Comparison of ENCODE assay signal across 12 mouse cellular contexts in genomic region chr7:83745065-83745412, GRCm38 (mm10). TPM values are rescaled to one million over a fixed set of nuclear protein-coding genes. Genes with fewer than 3 reads are reported as not detected.
A peak's percentile ranks its signal among the peaks of the same experiment; 100 is the strongest.
DNase-seq lines count a peak whose midpoint lies in the region; ATAC-seq and TF ChIP-seq lines count a peak whose summit lies in the region.
"Had no signal": no experiment of that assay in that cellular context is flagged by ENCODE, and none has a peak within 500 bp of the region (broad histone marks: within the 10 kb centered on the region; RNA-seq: fewer than 3 reads in every experiment).

No protein-coding gene starts in this region.

- no peak for TF ChIP-seq CTCF in lung, adult 2 months (IDR thresholded peaks at IDR 0.05; ENCODE audit: insufficient read depth, low read length)
- no peak for TF ChIP-seq CTCF in midbrain, postnatal 0 days (IDR thresholded peaks at IDR 0.05)

- H3K27ac ChIP-seq in heart, embryonic 14.5 days (replicated peaks in 1 of 2; ENCODE audit: control insufficient read depth in 1 of 2, insufficient read depth in 1 of 2, low read depth in 2 of 2, low read length in 2 of 2) = peak overlapping the region; percentile 24 to 43
- no peak overlapping the region for H3K27ac ChIP-seq in midbrain, postnatal 0 days (ENCODE audit: low read depth, low read length)

- whole genome bisulfite sequencing in lung, adult 2 months = 54% methylated on average over 9 of the region's 9 CpGs
- 62% methylated on average over 9 of the region's 9 CpGs for WGBS in heart, embryonic 14.5 days
- 76% methylated on average over 9 of the region's 9 CpGs for WGBS in midbrain, postnatal 0 days

- peak overlapping the region; percentile 64 for H3K4me2 ChIP-seq in heart, embryonic 14.5 days (ENCODE audit: low read length)
- peak overlapping the region; percentile 32; the same call in 1 of the 2 replicates for H3K4me2 ChIP-seq in midbrain, postnatal 0 days (ENCODE audit: low read depth, low read length, poor library complexity, severe bottlenecking)

- no peak for TF ChIP-seq POLR2A in lung, adult 2 months (IDR thresholded peaks at IDR 0.05; ENCODE audit: borderline replicate concordance, extremely low read depth, low read depth, low read length)

- DNase-seq in cerebellum, postnatal 25 days = peak; percentile 45 to 48
- DNase-seq in cerebellum, adult 11-12 months = no peak
- no peak for DNase-seq in lung, adult 2 months
- DNase-seq in lung, postnatal 25 days (ENCODE audit: low spot score) = no peak
- no peak for DNase-seq in midbrain, postnatal 0 days (ENCODE audit: low spot score)
- no peak for DNase-seq in embryo, embryonic 11 days
- DNase-seq: kidney, adult 9 months; left cerebral cortex, postnatal 4 days had no signal

- H3K4me3 ChIP-seq in lung, adult 2 months (replicated peaks; ENCODE audit: extremely low read depth, low read depth, low read length) = peak overlapping the region; percentile 48
- H3K4me3 ChIP-seq in heart, embryonic 14.5 days (ENCODE audit: control insufficient read depth in 1 of 2, insufficient read depth in 1 of 2, low read depth in 1 of 2, low read length in 2 of 2) = peak overlapping the region; percentile 17 to 22; a peak in 3 of 4 replicates
- H3K4me3 ChIP-seq in midbrain, postnatal 0 days (ENCODE audit: low read depth, low read length) = no peak overlapping the region

- no peaks in the 10 kb centered on the region for H3K9me3 ChIP-seq in heart, embryonic 14.5 days (ENCODE audit: control insufficient read depth, low read length)
- H3K9me3 ChIP-seq in midbrain, postnatal 0 days (ENCODE audit: low read length) = no peaks in the 10 kb centered on the region

- H3K9ac ChIP-seq in heart, embryonic 14.5 days (ENCODE audit: low read length) = peak overlapping the region; percentile 31; the same call in 1 of the 2 replicates
- no peak overlapping the region for H3K9ac ChIP-seq in midbrain, postnatal 0 days (replicated peaks; ENCODE audit: low read length, poor library complexity, severe bottlenecking)

- ATAC-seq in heart, embryonic 14.5 days (ENCODE audit: insufficient number of reproducible peaks, insufficient read depth, low FRiP score, low read depth) = no peak; the same call in 1 of the 2 replicates
- peak; percentile 31; the same call in 1 of the 2 replicates for ATAC-seq in midbrain, postnatal 0 days (ENCODE audit: low FRiP score)
- ATAC-seq in activated CD4-positive, CD25-positive, alpha-beta regulatory T cell, adult 4 months = no peak

- no peaks in the 10 kb centered on the region for H3K36me3 ChIP-seq in heart, embryonic 14.5 days (ENCODE audit: control insufficient read depth, insufficient read depth, low read length)
- no peaks in the 10 kb centered on the region for H3K36me3 ChIP-seq in midbrain, postnatal 0 days (ENCODE audit: insufficient read depth, low read length)

- no peaks in the 10 kb centered on the region for H3K4me1 ChIP-seq in lung, adult 2 months (ENCODE audit: control insufficient read depth, insufficient read depth, low read length)
- peaks cover 12 to 19% of the 10 kb centered on the region in 2 experiments for H3K4me1 ChIP-seq in heart, embryonic 14.5 days (ENCODE audit: control insufficient read depth in 2 of 2, insufficient read depth in 2 of 2, low read length in 2 of 2)
- H3K4me1 ChIP-seq in midbrain, postnatal 0 days (ENCODE audit: insufficient read depth, low read length) = peaks cover 10% of the 10 kb centered on the region; the same call in 1 of the 2 replicates

- H3K27me3 ChIP-seq in heart, embryonic 14.5 days (ENCODE audit: control insufficient read depth, insufficient read depth, low read length) = no peaks in the 10 kb centered on the region
- H3K27me3 ChIP-seq in midbrain, postnatal 0 days (ENCODE audit: insufficient read depth, low read length) = no peaks in the 10 kb centered on the region

RNA-seq across cellular contexts. Expression of gene Il16, which starts 0.5 kb away (rescaled TPM):
- 12.0 and 15.7 TPM in 2 replicates for polyA plus RNA-seq in lung, adult 2 months (2012; rRNA removed)
- polyA plus RNA-seq in heart, embryonic 14.5 days (2014; fragmentation: Nextera tagmentation; extraction: Ambion mirVana) = 3.2 and 4.4 TPM in 2 replicates
- 0.99 and 1.7 TPM in 2 replicates for total RNA-seq in midbrain, postnatal 0 days (2014; rRNA removed)
- polyA plus RNA-seq in midbrain, postnatal 0 days (2015; fragmentation: Nextera tagmentation; extraction: Ambion mirVana) = 0.85 and 1.0 TPM in 2 replicates
- 100 to 1,000 TPM; 257 to 297 TPM for polyA plus RNA-seq in activated CD4-positive, CD25-positive, alpha-beta regulatory T cell, adult 4 months (2017; shearing (Covaris generic))

RNA-seq across cellular contexts. Expression of gene Cfap161, which starts 49.6 kb away (rescaled TPM):
- polyA plus RNA-seq in lung, adult 2 months (2012; rRNA removed) = 2.3 and 3.3 TPM in 2 replicates
- 3.3 TPM in 2 replicates for polyA plus RNA-seq in heart, embryonic 14.5 days (2014; fragmentation: Nextera tagmentation; extraction: Ambion mirVana)
- 2.0 and 2.3 TPM in 2 replicates for total RNA-seq in midbrain, postnatal 0 days (2014; rRNA removed)
- 2.1 and 2.9 TPM in 2 replicates for polyA plus RNA-seq in midbrain, postnatal 0 days (2015; fragmentation: Nextera tagmentation; extraction: Ambion mirVana)
- polyA plus RNA-seq in activated CD4-positive, CD25-positive, alpha-beta regulatory T cell, adult 4 months (2017; shearing (Covaris generic)) = not detected
- total RNA-seq: common myeloid progenitor, adult 5-6 weeks; monocyte, adult 5-6 weeks had no signal

Comparison
In these comparisons a context has a peak if more than half of its experiments do, and no peak if none do; other contexts are left out.
1. DNase-seq: peak in cerebellum, postnatal 25 days (2 of 2); none in cerebellum, adult 11-12 months (single experiment), lung, adult 2 months (single experiment), lung, postnatal 25 days (single experiment), midbrain, postnatal 0 days (single experiment) and embryo, embryonic 11 days (single experiment).
2. RNA of gene Il16, which starts 0.5 kb away (polyA plus RNA-seq): 257 to 297 TPM in activated CD4-positive, CD25-positive, alpha-beta regulatory T cell, adult 4 months; 12.0 to 15.7 TPM in lung, adult 2 months, 3.2 to 4.4 TPM in heart, embryonic 14.5 days and 0.85 to 1.0 TPM in midbrain, postnatal 0 days; every median in the first group is over 10 times any median in the second.